Mouse (Mus musculus): ENCODE measurements around the gene Creb1.
"Not testable (repeated sequence)": the region's sequence is repeated elsewhere in the genome, so short reads cannot be mapped to it uniquely, and the experiment has no call there.

Creb1 gene

DNA sequence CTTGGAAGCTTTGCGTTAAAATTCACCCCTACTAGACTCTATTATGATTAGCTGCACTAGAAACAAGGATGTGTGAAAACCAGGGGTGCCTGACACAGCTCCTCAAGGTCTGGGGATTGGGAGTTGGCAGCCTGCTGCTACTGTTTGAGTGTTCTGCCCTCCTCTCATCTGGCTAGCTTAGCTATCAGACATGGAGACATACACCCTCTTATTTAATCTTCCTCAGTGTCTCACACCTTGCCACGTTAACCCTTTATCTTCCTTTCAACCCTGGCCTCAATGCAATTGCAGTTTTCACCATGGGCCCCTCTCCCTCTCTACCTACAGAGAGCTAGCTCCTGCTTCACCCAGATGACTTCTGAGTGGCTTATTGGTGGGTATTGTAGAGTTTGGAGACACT is 103.2 kb downstream of the Creb1 start:
- Histone ChIP-seq H3K4me1 (replicated peaks; ENCODE audit: low read depth, low read length) (no peaks in the 10 kb centered on the region), H3K9me3 (ENCODE audit: low read length) (peaks cover 5% of the 10 kb centered on the region; the same call in 1 of the 2 replicates), H3K4me3 (replicated peaks; ENCODE audit: low read length) (no peak overlapping the region), H3K36me3 (ENCODE audit: insufficient read depth, low read length) (no peaks in the 10 kb centered on the region), H3K27me3 (ENCODE audit: insufficient read depth, low read length) (peaks cover 5% of the 10 kb centered on the region; the same call in 1 of the 2 replicates)
- no peak for TF ChIP-seq POU5F1 (IDR thresholded peaks at IDR 0.05; ENCODE audit: borderline replicate concordance, low read length)
- no peak for TF ChIP-seq CTCF (conservative IDR thresholded peaks at IDR 0.05; ENCODE audit: low read length)
- no peak for TF ChIP-seq NANOG (IDR thresholded peaks at IDR 0.05; ENCODE audit: borderline replicate concordance, low read length)

DNA sequence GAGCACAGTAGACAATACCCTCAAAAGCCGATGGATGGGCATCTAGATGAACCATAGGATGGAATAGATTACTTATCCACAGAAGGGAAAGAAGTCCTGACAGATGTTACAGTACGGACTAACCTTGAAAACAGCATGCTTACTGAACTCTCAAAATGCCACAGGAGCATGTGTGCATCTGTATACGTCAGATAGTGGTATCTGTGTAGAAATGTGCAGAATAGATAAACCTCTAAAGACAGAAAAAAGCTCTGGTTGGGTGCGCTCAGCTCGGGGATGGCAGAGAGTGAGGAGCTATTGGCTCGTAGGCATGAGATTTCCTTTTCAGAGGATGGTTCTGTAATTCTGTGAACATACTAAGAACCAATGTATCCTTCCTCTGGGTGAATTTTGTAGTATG is 106.8 kb downstream of the Creb1 start:
- Histone ChIP-seq H3K36me3 (ENCODE audit: insufficient read depth, low read length) (no peaks in the 10 kb centered on the region), H3K27me3 (ENCODE audit: insufficient read depth, low read length) (no peaks in the 10 kb centered on the region), H3K4me1 (replicated peaks; ENCODE audit: low read depth, low read length) (no peaks in the 10 kb centered on the region), H3K4me3 (replicated peaks; ENCODE audit: low read length) (no peak overlapping the region), H3K9me3 (ENCODE audit: low read length) (peaks cover 21% of the 10 kb centered on the region)
- no peak for TF ChIP-seq CTCF (conservative IDR thresholded peaks at IDR 0.05; ENCODE audit: low read length)
- TF ChIP-seq POU5F1 (IDR thresholded peaks at IDR 0.05; ENCODE audit: borderline replicate concordance, low read length) = no peak
- TF ChIP-seq NANOG (IDR thresholded peaks at IDR 0.05; ENCODE audit: borderline replicate concordance, low read length) = no peak

DNA sequence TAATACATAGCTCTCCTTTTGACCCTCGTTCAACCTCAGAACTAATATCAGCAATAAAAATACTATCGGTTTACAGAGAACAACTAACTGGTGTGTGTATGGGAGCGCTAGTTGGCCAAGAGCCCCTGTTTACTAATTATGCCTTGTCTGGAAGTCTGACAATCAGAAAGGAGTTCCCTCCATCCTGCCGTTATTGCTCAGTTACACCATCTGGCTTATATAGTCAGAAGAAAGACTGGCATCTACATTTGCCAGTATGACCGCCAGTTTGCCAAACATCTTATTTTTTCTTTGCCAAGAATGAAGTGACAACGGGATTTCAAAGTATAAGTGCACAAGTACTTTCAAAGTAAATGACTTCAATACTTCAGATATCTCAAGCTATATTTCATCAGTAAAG is 108.6 kb downstream of the Creb1 start:
- Histone ChIP-seq H3K4me1 (replicated peaks; ENCODE audit: low read depth, low read length) (no peaks in the 10 kb centered on the region), H3K36me3 (ENCODE audit: insufficient read depth, low read length) (no peaks in the 10 kb centered on the region), H3K4me3 (replicated peaks; ENCODE audit: low read length) (no peak overlapping the region), H3K9me3 (ENCODE audit: low read length) (peaks cover 21% of the 10 kb centered on the region), H3K27me3 (ENCODE audit: insufficient read depth, low read length) (no peaks in the 10 kb centered on the region)
- TF ChIP-seq NANOG (IDR thresholded peaks at IDR 0.05; ENCODE audit: borderline replicate concordance, low read length) (no peak), CTCF (conservative IDR thresholded peaks at IDR 0.05; ENCODE audit: low read length) (no peak), POU5F1 (IDR thresholded peaks at IDR 0.05; ENCODE audit: borderline replicate concordance, low read length) (no peak)

DNA sequence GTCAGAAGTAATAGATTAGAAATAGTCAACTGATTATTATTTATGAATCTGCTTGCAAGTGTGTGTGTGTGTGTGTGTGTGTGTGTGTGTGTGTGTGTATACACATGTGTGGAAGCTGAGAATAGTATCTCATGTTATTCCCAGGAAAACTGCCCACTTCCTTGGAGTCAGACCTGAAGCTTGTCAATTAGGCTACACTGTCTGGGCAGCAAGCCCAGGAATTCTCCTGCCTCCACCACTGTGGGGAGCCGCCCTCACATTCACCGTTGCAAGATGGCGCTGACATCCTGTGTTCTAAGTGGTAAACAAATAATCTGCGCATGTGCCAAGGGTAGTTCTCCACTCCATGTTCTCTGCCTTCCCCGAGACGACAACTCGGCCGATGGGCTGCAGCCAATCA is 110.1 kb downstream of the Creb1 start:
- not testable (repeated sequence) for H3K27me3 ChIP-seq (ENCODE audit: insufficient read depth, low read length); H3K36me3 ChIP-seq (ENCODE audit: insufficient read depth, low read length); H3K4me1 ChIP-seq (replicated peaks; ENCODE audit: low read depth, low read length); H3K4me3 ChIP-seq (replicated peaks; ENCODE audit: low read length)
- H3K9me3 ChIP-seq (ENCODE audit: low read length) = peaks cover 21% of the 10 kb centered on the region

DNA sequence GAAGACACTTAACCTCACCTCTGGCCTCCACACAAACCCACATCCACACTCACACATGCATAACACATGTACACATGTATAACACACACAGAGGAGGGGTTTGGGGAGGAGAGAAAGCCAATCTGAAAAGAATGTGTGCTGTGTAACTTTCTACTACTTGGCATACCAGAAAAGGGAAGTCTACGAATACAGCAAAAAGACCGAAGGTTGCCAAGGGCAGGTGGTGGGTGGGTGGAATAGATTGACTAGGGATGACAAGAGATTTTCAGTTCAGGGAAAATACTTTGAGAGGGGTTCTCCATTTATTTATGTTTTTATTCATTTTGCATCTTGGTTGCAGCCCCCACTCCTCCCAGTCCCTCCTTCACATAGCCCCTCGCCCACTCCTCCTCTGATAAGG is 112.1 kb downstream of the Creb1 start:
- Histone ChIP-seq H3K4me3 (replicated peaks; ENCODE audit: low read length) (no peak overlapping the region), H3K27me3 (ENCODE audit: insufficient read depth, low read length) (no peaks in the 10 kb centered on the region), H3K4me1 (replicated peaks; ENCODE audit: low read depth, low read length) (no peaks in the 10 kb centered on the region), H3K9me3 (ENCODE audit: low read length) (peaks cover 21% of the 10 kb centered on the region), H3K36me3 (ENCODE audit: insufficient read depth, low read length) (no peaks in the 10 kb centered on the region)
- TF ChIP-seq NANOG (IDR thresholded peaks at IDR 0.05; ENCODE audit: borderline replicate concordance, low read length) (no peak), POU5F1 (IDR thresholded peaks at IDR 0.05; ENCODE audit: borderline replicate concordance, low read length) (no peak), CTCF (conservative IDR thresholded peaks at IDR 0.05; ENCODE audit: low read length) (no peak)

DNA sequence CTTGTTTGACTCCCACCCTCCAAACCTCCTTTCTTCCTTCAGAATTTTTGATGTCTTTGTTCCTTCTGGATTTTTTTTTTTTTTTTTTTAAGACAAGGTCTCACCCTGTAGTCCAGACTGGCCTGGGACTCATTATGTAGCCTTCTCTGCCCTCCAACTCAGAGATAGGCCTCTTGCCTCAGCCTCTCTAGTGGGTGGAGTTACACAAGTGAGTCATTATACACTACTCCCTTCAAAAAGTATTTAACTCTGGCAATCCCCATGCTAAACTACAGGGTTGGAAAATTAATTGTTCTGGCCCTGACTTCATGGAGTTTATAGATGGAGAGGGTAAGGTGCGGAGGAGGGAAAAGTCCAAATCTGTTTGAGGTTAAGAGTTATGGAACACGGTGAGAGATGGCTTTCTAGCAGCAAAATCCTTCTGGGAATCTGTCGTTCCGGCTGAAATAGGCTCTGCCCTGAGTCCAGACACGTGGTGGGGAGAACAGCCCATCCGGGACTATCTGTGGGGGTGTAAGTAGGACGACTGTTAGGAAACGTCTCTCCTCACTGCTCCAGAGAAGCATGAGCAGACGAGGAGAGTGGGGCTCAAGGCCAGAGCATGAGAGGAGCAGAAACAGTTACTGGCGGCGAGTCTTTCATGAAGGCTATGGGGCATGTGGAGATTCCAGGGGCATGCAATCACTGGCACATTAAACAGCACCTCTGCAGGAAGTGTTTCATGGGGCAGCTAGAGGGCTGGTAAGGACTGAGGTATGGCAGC is 117.1 kb downstream of the Creb1 start:
- no peaks in the 10 kb centered on the region for H3K4me1 ChIP-seq (replicated peaks; ENCODE audit: low read depth, low read length)
- TF ChIP-seq POU5F1 (IDR thresholded peaks at IDR 0.05; ENCODE audit: borderline replicate concordance, low read length) (no peak), CTCF (conservative IDR thresholded peaks at IDR 0.05; ENCODE audit: low read length) (no peak), NANOG (IDR thresholded peaks at IDR 0.05; ENCODE audit: borderline replicate concordance, low read length) (no peak)
- peaks cover 8% of the 10 kb centered on the region; the same call in 1 of the 2 replicates for H3K27me3 ChIP-seq (ENCODE audit: insufficient read depth, low read length)
- no peak overlapping the region for H3K4me3 ChIP-seq (replicated peaks; ENCODE audit: low read length)
- H3K36me3 ChIP-seq (ENCODE audit: insufficient read depth, low read length) = no peaks in the 10 kb centered on the region
- H3K9me3 ChIP-seq (ENCODE audit: low read length) = no peaks in the 10 kb centered on the region

DNA sequence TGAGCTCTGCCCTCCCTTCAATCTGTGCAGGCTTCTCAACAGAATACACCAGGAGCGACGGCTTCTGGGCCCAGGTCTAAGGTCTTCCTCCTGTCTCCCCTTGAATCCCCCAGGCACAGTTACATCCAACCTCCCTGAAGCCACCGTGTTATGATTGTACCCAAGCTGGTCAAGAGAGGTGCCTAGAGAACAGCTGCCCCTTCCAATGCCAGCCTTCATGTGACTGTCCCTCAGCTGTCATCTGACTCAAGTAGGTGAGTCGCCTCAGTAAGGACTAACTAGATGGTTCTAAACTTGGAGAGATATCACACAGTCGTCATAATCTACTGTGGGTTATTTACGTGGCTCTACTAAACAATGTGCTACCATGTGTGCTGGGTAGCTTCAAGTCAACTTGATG is 121.3 kb downstream of the Creb1 start:
- no peak for TF ChIP-seq NANOG (IDR thresholded peaks at IDR 0.05; ENCODE audit: borderline replicate concordance, low read length)
- TF ChIP-seq CTCF (conservative IDR thresholded peaks at IDR 0.05; ENCODE audit: low read length) = no peak
- no peak for TF ChIP-seq POU5F1 (IDR thresholded peaks at IDR 0.05; ENCODE audit: borderline replicate concordance, low read length)
- Histone ChIP-seq H3K9me3 (ENCODE audit: low read length) (no peaks in the 10 kb centered on the region), H3K4me3 (replicated peaks; ENCODE audit: low read length) (no peak overlapping the region), H3K4me1 (replicated peaks; ENCODE audit: low read depth, low read length) (peaks cover 14% of the 10 kb centered on the region), H3K27me3 (ENCODE audit: insufficient read depth, low read length) (peaks cover 8% of the 10 kb centered on the region; the same call in 1 of the 2 replicates), H3K36me3 (ENCODE audit: insufficient read depth, low read length) (no peaks in the 10 kb centered on the region)

Data from E14TG2a.4 (cell line).